Mouse (Mus musculus) myocyte (in vitro differentiated cells): ENCODE data around the gene Smug1.
A peak's percentile ranks its signal among the peaks of the same experiment; 100 is the strongest.

Experiments
- CEBPB ChIP-seq: IDR thresholded peaks from 2 replicates; pipeline ENCODE4 v1.6.1; 2011; ENCODE audit warnings: mild to moderate bottlenecking, moderate library complexity; ENCODE audit not compliant: poor library complexity, insufficient read depth, severe bottlenecking
- E2F4 ChIP-seq: IDR thresholded peaks from one replicate; pipeline ENCODE4 v1.6.1; 2011; ENCODE audit warnings: mild to moderate bottlenecking, control low read depth, moderate library complexity; ENCODE audit not compliant: insufficient read depth
- MAX ChIP-seq: IDR thresholded peaks from one replicate; pipeline ENCODE4 v1.6.1; 2011; ENCODE audit warnings: low read depth, mild to moderate bottlenecking, control low read depth
- MYOD1 ChIP-seq, 3 experiments: IDR thresholded peaks; one replicate each; pipeline ENCODE4 v1.6.1; 2011; ENCODE audit warnings: control low read depth in 2 of 3, low read depth in 2 of 3, mild to moderate bottlenecking in 2 of 3, moderate library complexity in 1 of 3; ENCODE audit not compliant: insufficient read length in 2 of 3, control insufficient read depth in 1 of 3
- MYOG ChIP-seq, 3 experiments: IDR thresholded peaks; one replicate each; pipeline ENCODE4 v1.6.1; 2011; ENCODE audit warnings: control low read depth in 2 of 3, low read depth in 2 of 3, mild to moderate bottlenecking in 2 of 3; ENCODE audit not compliant: insufficient read length in 2 of 3, control insufficient read depth in 1 of 3, insufficient read depth in 1 of 3
- POLR2A ChIP-seq: IDR thresholded peaks from one replicate; pipeline ENCODE4 v1.6.1; 2011; ENCODE audit warnings: low read depth, mild to moderate bottlenecking, control low read depth, moderate library complexity; ENCODE audit not compliant: insufficient read length
- POLR2AphosphoS2 ChIP-seq: IDR thresholded peaks from one replicate; pipeline ENCODE4 v1.6.1; 2011; ENCODE audit warnings: low read depth, control low read depth; ENCODE audit not compliant: insufficient read length
- SRF ChIP-seq: IDR thresholded peaks from one replicate; pipeline ENCODE4 v1.6.1; 2011; ENCODE audit warnings: low read depth; ENCODE audit not compliant: control insufficient read depth, insufficient read length
- TCF12 ChIP-seq: IDR thresholded peaks from one replicate; pipeline ENCODE4 v1.6.1; 2011; ENCODE audit warnings: mild to moderate bottlenecking, control low read depth; ENCODE audit not compliant: poor library complexity, insufficient read depth, severe bottlenecking
- TCF3 ChIP-seq: IDR thresholded peaks from one replicate; pipeline ENCODE4 v1.6.1; 2011; ENCODE audit warnings: low read depth, control low read depth; ENCODE audit not compliant: insufficient read length
- USF1 ChIP-seq: IDR thresholded peaks from one replicate; pipeline ENCODE4 v1.6.1; 2011; ENCODE audit warnings: low read depth, mild to moderate bottlenecking, control low read depth, moderate library complexity

DNA sequence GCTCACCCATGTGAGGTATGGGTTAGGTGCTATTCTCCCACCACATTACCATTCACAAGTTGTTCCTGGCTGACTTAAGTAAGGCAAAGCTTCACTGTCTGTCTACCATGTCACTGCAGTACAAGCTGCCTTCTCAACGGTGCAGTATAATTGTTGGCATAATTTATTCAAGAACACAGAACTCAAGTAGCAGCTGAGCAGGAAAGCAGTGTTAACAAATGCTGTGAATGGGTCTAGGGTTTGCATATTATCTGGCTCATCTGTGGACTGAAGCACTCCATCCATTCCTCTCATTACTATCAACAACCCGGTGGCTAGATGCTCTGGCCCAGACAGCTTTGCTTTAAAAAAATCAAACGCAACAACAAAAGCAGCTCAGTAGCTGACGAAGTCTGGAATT is 30.9 kb upstream of the Smug1 start:
- TF ChIP-seq POLR2A (no peak), E2F4 (no peak), MYOG (IDR thresholded peaks at IDR 0.05; ENCODE audit: control insufficient read depth in 1 of 3, insufficient read depth in 1 of 3, insufficient read length in 2 of 3, low read depth in 2 of 3) (no peak), MAX (no peak), TCF3 (no peak), MYOD1 (IDR thresholded peaks at IDR 0.05; ENCODE audit: control insufficient read depth in 1 of 3, insufficient read length in 2 of 3, low read depth in 2 of 3) (no peak), POLR2AphosphoS2 (peak; percentile 12), CEBPB (no peak), USF1 (no peak), SRF (no peak), TCF12 (no peak)
